Mouse (Mus musculus): ENCODE data around the gene Sufu.

DNA sequence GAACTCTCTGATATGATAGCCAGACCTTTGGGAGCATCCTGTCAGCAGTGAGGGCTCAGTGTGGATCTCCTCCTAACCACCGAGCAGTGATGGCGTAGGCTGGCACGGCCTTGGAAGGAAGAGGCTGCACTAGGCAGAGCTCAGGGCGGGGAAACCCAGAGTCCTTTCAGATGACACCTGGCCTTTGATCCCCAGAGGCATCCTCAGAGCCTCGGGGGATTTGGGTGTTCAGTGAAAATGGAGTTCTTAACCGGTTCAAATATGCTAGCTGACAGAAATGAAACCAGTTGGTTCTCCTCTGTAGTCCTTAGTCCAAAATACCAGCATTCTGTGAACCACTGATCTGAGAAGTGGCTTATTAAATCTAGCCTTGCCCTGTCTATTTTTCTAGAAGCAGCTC, 69.5 kb downstream of the Sufu start:
- TF ChIP-seq MYOD1 (IDR thresholded peaks at IDR 0.05; ENCODE audit: control insufficient read depth in 1 of 3, insufficient read length in 2 of 3, low read depth in 2 of 3) (no peak), CEBPB (IDR thresholded peaks at IDR 0.05; ENCODE audit: insufficient read depth, poor library complexity, severe bottlenecking) (no peak), POLR2A (IDR thresholded peaks at IDR 0.05; ENCODE audit: insufficient read length, low read depth) (no peak), MYOG (IDR thresholded peaks at IDR 0.05; ENCODE audit: control insufficient read depth in 1 of 3, insufficient read depth in 1 of 3, insufficient read length in 2 of 3, low read depth in 2 of 3) (no peak), USF1 (IDR thresholded peaks at IDR 0.05; ENCODE audit: low read depth) (no peak), E2F4 (IDR thresholded peaks at IDR 0.05; ENCODE audit: insufficient read depth) (no peak), POLR2AphosphoS2 (IDR thresholded peaks at IDR 0.05; ENCODE audit: insufficient read length, low read depth) (no peak), MAX (IDR thresholded peaks at IDR 0.05; ENCODE audit: low read depth) (no peak), SRF (IDR thresholded peaks at IDR 0.05; ENCODE audit: control insufficient read depth, insufficient read length, low read depth) (no peak), TCF12 (IDR thresholded peaks at IDR 0.05; ENCODE audit: insufficient read depth, poor library complexity, severe bottlenecking) (no peak), REST (IDR thresholded peaks at IDR 0.05; ENCODE audit: insufficient read depth, insufficient read length) (no peak), TCF3 (IDR thresholded peaks at IDR 0.05; ENCODE audit: insufficient read length, low read depth) (no peak)
